Mouse (Mus musculus) central nervous system, embryonic 11.5 days (tissue): ENCODE results near the gene Lsm6. TPM values are rescaled to one million over a fixed set of nuclear protein-coding genes. Genes with fewer than 3 reads are reported as not detected.

Experiments used
- polyA plus RNA-seq: library from polyadenylated mRNA; depleted of rRNA; stranded (reverse); fragments of >200 nt; gene quantifications from 2 replicates; pipeline ENCODE4 v1.2.3, GENCODE M21; 2012; rRNA removed

The Lsm6 gene
- polyA plus RNA-seq: 149 and 330 TPM in 2 replicates

DNA sequence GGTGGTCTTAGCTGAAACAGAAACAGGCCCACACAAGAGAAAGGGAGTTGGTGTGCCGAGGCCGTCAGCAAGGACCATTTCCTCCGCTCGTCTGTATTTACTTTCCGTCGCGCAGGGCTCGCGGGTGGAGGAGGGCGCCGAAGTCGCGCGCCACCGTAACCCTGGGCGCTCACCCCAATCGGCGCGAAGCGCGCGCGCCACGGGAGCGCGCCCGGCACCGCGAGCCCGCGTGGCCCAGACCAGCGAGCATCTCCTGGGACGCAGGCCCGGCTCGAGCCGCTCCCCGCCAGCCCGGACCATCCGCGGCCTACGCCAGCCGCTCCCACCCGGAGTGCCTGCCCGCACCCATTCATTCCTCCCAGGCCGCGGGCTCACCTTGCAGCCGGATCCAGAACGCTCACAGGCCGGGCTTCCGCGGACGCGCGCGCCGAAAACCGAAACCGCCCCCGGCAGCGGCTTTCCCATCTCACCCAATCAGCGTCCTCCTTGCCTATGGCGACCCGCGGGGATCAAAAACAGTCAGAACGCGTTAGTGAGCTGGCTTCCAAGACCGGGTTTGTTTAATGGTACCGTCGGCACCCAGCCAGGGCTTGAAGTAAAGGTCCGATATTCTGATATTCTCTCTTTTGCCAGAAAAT lies at the start of gene Lsm6:
Lsm6 (minus strand) TSS at position 468 of the 638 bp plus-strand sequence.

Other genes starting within 250 kb of the Lsm6 start
- 24.4 and 34.8 TPM in 2 replicates for gene Zfp827, start 207.3 kb upstream of the Lsm6 start, polyA plus RNA-seq